Mouse (Mus musculus) gastrocnemius, postnatal 10 days (tissue): Measurements from ENCODE around the gene Olfr1329. TPM values are rescaled to one million over a fixed set of nuclear protein-coding genes. Genes with fewer than 3 reads are reported as not detected.
"Not testable (repeated sequence)": the region's sequence is repeated elsewhere in the genome, so short reads cannot be mapped to it uniquely, and the experiment has no call there.

ENCODE experiments used
- DNase-seq: peaks from one replicate; pipeline ENCODE4 v3.0.0; 2021; ENCODE audit warnings: mixed read lengths
- long read RNA-seq, 2 experiments: library from polyadenylated mRNA; stranded (forward); transcript quantifications; one replicate each; pipeline ENCODE4 v2.0.0; 2021
- total RNA-seq, 2 experiments: library from RNA; stranded (reverse); gene quantifications; 2 replicates each; pipeline ENCODE4 v1.2.3; 2021

Olfr1329 gene
- not detected for total RNA-seq
- long read RNA-seq, experiment 1 = 0 reads
- long read RNA-seq, experiment 2 = 0 reads

DNA sequence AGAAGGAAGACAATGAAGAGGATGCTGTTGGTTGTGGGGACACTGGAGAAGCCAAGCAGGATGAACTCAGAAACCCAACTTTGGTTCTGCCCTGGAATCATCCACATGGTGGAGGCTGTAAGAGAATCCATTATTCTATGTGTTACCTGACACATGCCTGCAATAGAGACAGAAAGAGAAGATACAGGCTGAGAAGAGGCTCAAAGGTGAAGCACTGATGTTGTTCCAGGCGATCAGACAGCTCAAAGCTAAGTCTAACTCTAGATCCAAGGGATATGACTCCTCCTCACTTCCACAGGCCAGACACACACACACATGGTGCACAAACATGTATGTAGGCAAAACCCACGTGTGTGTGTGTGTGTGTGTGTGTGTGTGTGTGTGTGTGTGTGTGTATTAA lies at the start of gene Olfr1329:
Olfr1329 (minus strand) TSS at position 101 of the 400 bp plus-strand sequence.
- DNase-seq = not testable (repeated sequence)

DNA sequence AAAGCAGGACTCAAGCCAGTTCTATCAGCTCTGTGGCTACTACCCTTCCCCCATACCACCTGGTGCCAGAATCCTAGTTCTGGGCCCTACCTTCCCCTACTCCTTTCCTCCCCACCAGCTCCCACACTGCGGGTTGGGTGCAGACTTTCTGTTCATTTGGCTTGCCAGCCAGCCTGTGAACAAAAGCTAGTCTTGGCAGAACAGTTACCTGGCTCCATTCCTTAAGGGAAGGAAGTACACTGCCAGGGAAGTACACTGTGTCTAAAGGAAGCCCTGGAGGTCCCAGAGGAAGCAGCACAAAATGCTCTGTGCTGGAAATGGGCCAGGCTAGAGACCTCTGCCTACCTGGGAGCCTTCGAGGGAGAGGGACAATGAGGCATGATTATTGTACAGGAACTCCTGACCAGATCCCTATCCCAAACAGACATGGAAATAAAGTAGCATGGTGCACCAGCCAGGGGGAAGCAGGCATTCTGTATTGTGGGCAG lies 43.9 kb upstream of the Olfr1329 start, which contains the start of gene Lao1:
Lao1 (plus strand) TSS at position 438 of the 488 bp plus-strand sequence.
- DNase-seq = no peak

DNA sequence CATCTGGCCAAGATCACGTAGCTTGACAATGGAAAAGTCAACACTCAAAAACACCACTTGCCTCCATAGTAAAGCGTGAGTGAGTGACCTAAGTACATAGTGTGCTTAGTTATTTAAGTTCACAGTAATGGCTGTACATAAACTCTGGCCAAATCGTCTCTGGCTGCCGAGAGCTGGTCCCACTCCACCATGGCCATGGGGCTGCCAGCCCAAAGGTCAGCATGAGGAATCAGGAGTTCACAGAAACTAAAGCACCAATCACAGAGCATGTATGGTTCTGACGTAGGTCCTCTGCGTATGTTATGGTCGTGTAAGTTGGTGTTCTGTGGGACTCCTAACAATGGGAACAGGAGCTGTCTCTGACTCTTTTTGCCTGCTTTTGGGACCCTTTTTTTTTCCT lies 41.5 kb upstream of the Olfr1329 start:
- DNase-seq = no peak

DNA sequence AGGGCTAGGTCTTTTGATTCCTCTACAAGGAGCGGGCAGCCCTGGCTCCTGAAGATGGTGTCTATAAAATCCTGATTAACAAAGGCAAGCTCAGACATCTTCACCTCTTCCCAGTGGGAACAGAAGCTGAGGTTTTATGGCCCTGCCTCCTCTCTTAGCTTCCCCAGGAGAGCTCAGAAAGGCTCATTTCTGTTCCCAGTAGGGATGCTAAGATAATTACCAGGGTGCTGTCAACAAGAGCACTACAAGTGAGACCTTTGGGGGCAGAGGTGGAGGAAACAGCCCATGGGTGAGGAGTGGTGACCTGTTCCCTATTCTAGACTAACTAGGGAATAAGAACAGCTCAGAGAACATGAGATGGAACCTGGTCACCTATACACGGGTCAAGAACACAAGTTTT lies 21.2 kb upstream of the Olfr1329 start, which contains the start of gene Olfr1328:
Olfr1328 (minus strand) TSS at position 101 of the 400 bp plus-strand sequence.
- DNase-seq = no peak

DNA sequence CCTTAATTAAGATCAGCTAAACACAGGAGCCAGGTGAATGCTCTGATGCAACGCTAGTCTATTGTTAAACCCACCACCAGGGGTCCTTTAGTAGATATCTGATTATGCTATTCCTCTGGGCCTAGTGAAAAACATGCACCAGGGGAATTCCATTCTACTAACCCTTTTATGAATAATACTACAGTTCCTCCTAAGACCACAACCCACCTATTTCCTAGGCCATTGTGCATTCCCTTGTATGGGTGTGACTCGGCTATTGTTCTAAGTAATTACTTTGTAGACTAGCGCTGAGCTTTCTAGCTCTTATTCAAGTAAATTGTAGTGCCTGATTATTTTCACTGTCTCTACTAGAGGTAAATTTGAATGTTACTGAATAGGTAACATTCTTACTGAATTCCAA lies 14.1 kb upstream of the Olfr1329 start:
- DNase-seq = not testable (repeated sequence)

DNA sequence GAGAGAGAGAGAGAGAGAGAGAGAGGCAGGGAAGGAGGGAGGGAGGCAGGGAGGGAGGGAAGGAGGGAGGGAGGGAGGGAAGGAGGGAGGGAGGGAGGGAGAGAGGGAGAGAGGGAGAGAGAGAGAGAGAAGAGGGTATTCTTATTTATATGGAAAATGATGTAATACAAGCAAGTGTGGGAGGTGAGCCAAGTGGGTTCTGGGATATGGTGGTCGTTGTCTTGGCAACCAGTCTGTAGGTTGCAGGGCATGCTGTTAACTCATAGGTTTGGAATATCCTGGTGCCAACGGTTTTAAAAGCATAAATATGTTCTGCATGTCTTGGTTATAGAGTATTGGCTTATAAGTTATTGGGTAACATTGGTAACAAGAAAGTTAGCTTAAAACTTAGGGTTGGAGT lies 15.3 kb downstream of the Olfr1329 start:
- DNase-seq = no peak

DNA sequence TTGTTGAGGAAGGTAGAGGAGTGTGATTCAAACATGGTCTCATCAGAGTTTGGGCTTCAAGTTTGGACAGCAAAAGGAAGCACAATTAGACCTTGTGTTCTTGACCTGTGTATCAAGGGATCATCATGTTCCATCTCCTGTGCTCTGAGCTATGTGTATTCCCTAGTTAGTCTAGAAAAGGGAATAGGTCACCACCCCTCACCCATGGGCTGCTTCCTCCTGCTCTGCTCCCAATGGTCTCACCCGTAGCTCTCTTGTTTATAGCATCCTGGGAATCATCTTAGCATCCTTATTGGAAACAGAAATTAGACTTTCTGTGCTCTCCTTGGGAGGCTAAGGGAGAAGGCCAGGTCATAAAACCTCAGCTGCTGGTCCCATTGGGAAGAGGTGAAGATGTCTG lies 29.0 kb downstream of the Olfr1329 start, which contains the start of gene Olfr1330:
Olfr1330 (plus strand) TSS at position 301 of the 400 bp plus-strand sequence.
- no peak for DNase-seq

DNA sequence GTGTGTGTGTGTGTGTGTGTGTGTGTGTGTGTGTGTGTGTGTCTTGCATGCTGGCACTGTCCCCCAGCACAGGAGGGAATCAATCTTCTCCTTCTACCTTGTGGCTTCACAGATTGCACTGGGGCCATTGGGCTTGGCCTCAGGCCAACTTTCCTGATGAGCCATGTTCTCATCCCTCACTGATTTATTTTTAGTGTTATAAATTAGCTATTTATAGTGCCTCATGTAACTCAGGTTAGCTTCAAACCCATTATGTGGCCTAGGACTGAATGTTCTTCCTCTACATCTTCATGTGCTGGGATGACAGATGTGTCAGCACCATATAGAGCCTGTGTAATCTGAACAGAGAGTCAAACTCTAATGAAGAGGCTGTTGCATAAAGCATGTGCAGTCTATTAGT lies 49.7 kb downstream of the Olfr1329 start:
- DNase-seq = no peak

Other genes starting within 250 kb of the Olfr1329 start
- gene Olfr1342, start 224.7 kb downstream of the Olfr1329 start, total RNA-seq = not detected
- not detected for gene Olfr1341, start 213.9 kb downstream of the Olfr1329 start, total RNA-seq
- gene Olfr1340, start 197.3 kb downstream of the Olfr1329 start, total RNA-seq = not detected
- gene Olfr1339, start 185.3 kb downstream of the Olfr1329 start, total RNA-seq = not detected
- not detected for gene Olfr1338, start 158.7 kb downstream of the Olfr1329 start, total RNA-seq
- gene Olfr1337, start 134.9 kb downstream of the Olfr1329 start, total RNA-seq = not detected
- gene Olfr1335, start 107.5 kb downstream of the Olfr1329 start, total RNA-seq = not detected
- not detected for gene Olfr1333, start 81.2 kb downstream of the Olfr1329 start, total RNA-seq
- gene Olfr1331, start 52.8 kb downstream of the Olfr1329 start, total RNA-seq = not detected
- not detected for gene Olfr1330, start 28.9 kb downstream of the Olfr1329 start, total RNA-seq
- not detected for gene Olfr1328, start 21.1 kb upstream of the Olfr1329 start, total RNA-seq
- under 1 TPM in 1 of 2 experiments, not detected in 1; 0.16 TPM for gene Lao1, start 44.1 kb upstream of the Olfr1329 start, total RNA-seq
- 1 to 10 TPM; 5.2 to 5.4 TPM for gene Slc2a1, start 191.2 kb upstream of the Olfr1329 start, total RNA-seq